Mouse (Mus musculus) G1E (cell line): Measurements from ENCODE around the gene Grm5.

Experiments used
- CTCF ChIP-seq: IDR thresholded peaks from 2 replicates; pipeline ENCODE4 v1.5.1; 2012; ENCODE audit warnings: low read depth, low read length, inconsistent platforms, mixed read lengths
- TAL1 ChIP-seq: conservative IDR thresholded peaks from 2 replicates; pipeline ENCODE4 v1.6.1; 2012; ENCODE audit warnings: low read depth, low read length, inconsistent platforms, mixed read lengths

DNA sequence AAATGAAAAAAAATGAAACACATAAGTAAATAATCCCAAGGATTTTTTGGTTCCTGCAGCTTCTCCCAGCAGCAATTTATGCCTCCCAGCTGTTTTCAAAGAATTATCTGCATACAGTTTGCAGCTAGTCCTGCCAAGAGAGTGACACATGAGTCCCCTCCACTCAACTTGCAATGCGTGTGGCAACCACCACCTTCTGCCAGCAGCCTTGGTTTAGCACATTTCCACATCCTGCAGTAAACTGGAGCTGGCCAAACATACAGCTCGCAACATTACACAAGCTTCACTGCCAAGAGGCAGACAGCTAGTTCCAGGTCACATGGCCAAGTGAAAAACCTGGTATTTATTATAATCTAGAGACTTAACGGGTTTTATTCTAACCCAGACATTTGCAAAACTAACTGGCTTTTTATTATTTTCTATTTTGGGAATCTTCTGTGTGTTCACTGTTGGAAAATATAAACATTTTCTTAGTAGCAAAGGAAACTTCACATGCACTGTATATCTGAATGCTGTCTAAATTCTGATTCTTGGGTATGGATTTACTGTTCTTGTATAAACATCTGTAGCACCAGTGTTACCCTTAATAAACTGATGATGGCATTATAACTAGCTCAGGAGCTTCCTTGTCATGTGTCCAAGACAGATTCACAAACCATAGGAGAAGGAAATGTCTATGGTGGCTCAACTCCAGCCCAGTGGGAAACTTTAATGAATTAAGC lies 443.6 kb downstream of the Grm5 start:
- TF ChIP-seq TAL1 (no peak), CTCF (no peak)
